Mouse (Mus musculus) testis, postnatal 10 days (tissue): ENCODE measurements around the gene Abcb6.
A peak's percentile ranks its signal among the peaks of the same experiment; 100 is the strongest.

Experiments
- DNase-seq: peaks from one replicate; pipeline ENCODE4 v3.0.0; 2021; ENCODE audit warnings: low spot score

Abcb6 gene

GRCm38 (mm10) chr1:75145589-75145988, 34.6 kb downstream of the Abcb6 start:
- DNase-seq = no peak

- DNase-seq = peak; percentile 97
These were observed 37.6 kb downstream of the Abcb6 start, which contains the start of the genes Cnppd1 and Retreg2 for GRCm38 (mm10) chr1:75142301-75143261. Gene Cnppd1 (minus strand): TSS chr1:75142711. Gene Retreg2 (plus strand): TSS chr1:75142778.

- peak; percentile 69 for DNase-seq
These were observed 38.6 kb downstream of the Abcb6 start for GRCm38 (mm10) chr1:75141486-75142190.

GRCm38 (mm10) chr1:75140601-75141190, 39.5 kb downstream of the Abcb6 start:
- DNase-seq = no peak

GRCm38 (mm10) chr1:75138448-75138847, 41.7 kb downstream of the Abcb6 start:
- no peak for DNase-seq

GRCm38 (mm10) chr1:75136730-75137129, 43.5 kb downstream of the Abcb6 start:
- no peak for DNase-seq

GRCm38 (mm10) chr1:75136293-75136692, 43.9 kb downstream of the Abcb6 start:
- no peak for DNase-seq

- no peak for DNase-seq
These were observed 46.6 kb downstream of the Abcb6 start, which contains the start of gene Slc23a3 for GRCm38 (mm10) chr1:75133421-75134207. Gene Slc23a3 (minus strand): TSS chr1:75133890.

GRCm38 (mm10) chr1:75128641-75129040, 51.6 kb downstream of the Abcb6 start:
- DNase-seq = no peak

GRCm38 (mm10) chr1:75125418-75125817, 54.8 kb downstream of the Abcb6 start:
- no peak for DNase-seq

GRCm38 (mm10) chr1:75124346-75125321, 55.6 kb downstream of the Abcb6 start, which contains the start of gene Nhej1:
Gene Nhej1 (minus strand): TSS chr1:75125200.
- peak; percentile 98 for DNase-seq

- no peak for DNase-seq
These were observed 58.0 kb downstream of the Abcb6 start for GRCm38 (mm10) chr1:75122211-75122610.
